14 mouse cellular contexts compared by ENCODE assay signal in the genomic region with DNA sequence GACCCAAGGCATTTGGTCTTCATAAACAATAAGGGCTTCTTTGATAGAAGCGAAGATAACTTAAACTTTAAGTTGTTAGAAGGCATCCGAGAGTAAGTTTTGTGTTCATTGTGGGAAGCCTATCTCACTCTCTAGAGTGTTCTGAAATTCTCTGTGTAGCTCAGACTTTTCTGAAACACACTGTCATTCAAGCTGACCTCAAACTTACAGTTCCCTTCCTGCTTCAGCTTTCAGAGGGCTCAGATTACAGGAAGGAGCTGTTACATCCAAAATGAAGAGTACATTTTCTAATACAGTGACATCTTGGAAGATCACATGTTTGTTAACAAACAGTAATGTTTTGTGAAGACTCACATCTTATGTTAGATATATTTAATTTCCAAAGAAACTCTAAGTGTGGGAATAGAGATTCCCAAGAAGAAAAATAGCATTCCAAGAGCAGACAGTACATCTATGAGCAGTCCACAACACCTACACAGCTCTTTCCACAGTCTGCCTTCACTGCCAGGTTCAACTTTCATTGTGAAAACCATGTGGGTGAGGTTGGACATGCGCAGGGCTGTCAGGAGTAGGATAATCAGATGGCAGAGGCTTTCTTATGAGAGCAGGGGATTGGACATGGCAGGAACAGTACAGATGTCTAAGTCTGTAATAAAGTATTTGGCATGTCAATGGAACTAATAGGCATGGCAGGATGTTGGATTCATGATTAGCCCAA. TPM values are rescaled to one million over a fixed set of nuclear protein-coding genes. Genes with fewer than 3 reads are reported as not detected.
DNase-seq lines count a peak whose midpoint lies in the region; ATAC-seq lines count a peak whose summit lies in the region.
"Had no signal": no experiment of that assay in that cellular context is flagged by ENCODE, and none has a peak within 500 bp of the region (broad histone marks: within the 10 kb centered on the region; RNA-seq: fewer than 3 reads in every experiment).

No protein-coding gene starts in this region.

- WGBS in heart, embryonic 13.5 days = 81% methylated on average over 3 of the region's 3 CpGs
- 51% methylated on average over 3 of the region's 3 CpGs for WGBS in embryonic facial prominence, embryonic 13.5 days
- WGBS in forebrain, embryonic 13.5 days = 94% methylated on average over 3 of the region's 3 CpGs

- H3K36me3 ChIP-seq in heart, embryonic 13.5 days = peaks cover 56% of the 10 kb centered on the region
- no peaks in the 10 kb centered on the region for H3K36me3 ChIP-seq in embryonic facial prominence, embryonic 13.5 days
- H3K36me3 ChIP-seq in forebrain, embryonic 13.5 days (ENCODE audit: poor library complexity, severe bottlenecking) = no peaks in the 10 kb centered on the region
- H3K36me3 ChIP-seq: hindbrain, embryonic 15.5 days had no signal

- peaks cover 23% of the 10 kb centered on the region for H3K4me1 ChIP-seq in heart, embryonic 13.5 days
- H3K4me1 ChIP-seq in embryonic facial prominence, embryonic 13.5 days = peaks cover 5% of the 10 kb centered on the region
- no peaks in the 10 kb centered on the region for H3K4me1 ChIP-seq in forebrain, embryonic 13.5 days
- H3K4me1 ChIP-seq: hindbrain, embryonic 15.5 days had no signal

- DNase-seq in heart, postnatal 4 days = no peak
- DNase-seq in NIH3T3 (ENCODE audit: low read depth) = peak; percentile 22
- DNase-seq in thymus, postnatal 36 days = no peak
- DNase-seq: cerebellum, adult 18-20 months; midbrain, embryonic 14.5 days had no signal

- H3K9me3 ChIP-seq in heart, embryonic 13.5 days = no peaks in the 10 kb centered on the region
- no peaks in the 10 kb centered on the region for H3K9me3 ChIP-seq in embryonic facial prominence, embryonic 13.5 days
- no peaks in the 10 kb centered on the region for H3K9me3 ChIP-seq in forebrain, embryonic 13.5 days (replicated peaks)
- H3K9me3 ChIP-seq: heart, embryonic 10.5 days; hindbrain, embryonic 15.5 days had no signal

- H3K9ac ChIP-seq in heart, embryonic 13.5 days = no peak overlapping the region
- H3K9ac ChIP-seq in embryonic facial prominence, embryonic 13.5 days = no peak overlapping the region
- H3K9ac ChIP-seq in forebrain, embryonic 13.5 days = no peak overlapping the region
- H3K9ac ChIP-seq: hindbrain, embryonic 15.5 days; liver, embryonic 14.5 days had no signal

- no peak for ATAC-seq in heart, embryonic 13.5 days (ENCODE audit: extremely low read depth, insufficient number of reproducible peaks, low FRiP score, low TSS enrichment)
- ATAC-seq in embryonic facial prominence, embryonic 13.5 days (ENCODE audit: insufficient number of reproducible peaks, insufficient read depth, low FRiP score, low TSS enrichment, low read depth) = no peak
- peak; percentile 69 for ATAC-seq in megakaryocyte, adult 5-6 weeks (ENCODE audit: poor library complexity, severe bottlenecking)
- ATAC-seq in forebrain, embryonic 13.5 days = no peak
- ATAC-seq: activated CD4-positive, CD25-positive, alpha-beta regulatory T cell, adult 4 months; CD4-positive, CD25-positive, alpha-beta regulatory T cell, adult 4 months had no signal

- no peak overlapping the region for H3K4me3 ChIP-seq in heart, embryonic 13.5 days
- H3K4me3 ChIP-seq in embryonic facial prominence, embryonic 13.5 days = no peak overlapping the region
- H3K4me3 ChIP-seq in forebrain, embryonic 13.5 days = no peak overlapping the region
- H3K4me3 ChIP-seq: heart, embryonic 10.5 days; hindbrain, embryonic 15.5 days had no signal

- H3K27me3 ChIP-seq in heart, embryonic 13.5 days (replicated peaks) = no peaks in the 10 kb centered on the region
- no peaks in the 10 kb centered on the region for H3K27me3 ChIP-seq in embryonic facial prominence, embryonic 13.5 days
- no peaks in the 10 kb centered on the region for H3K27me3 ChIP-seq in forebrain, embryonic 13.5 days
- H3K27me3 ChIP-seq: hindbrain, embryonic 15.5 days had no signal

- H3K27ac ChIP-seq in heart, embryonic 13.5 days (replicated peaks) = peak overlapping the region; percentile 29; the same call in 1 of the 2 replicates
- H3K27ac ChIP-seq in embryonic facial prominence, embryonic 13.5 days = peak overlapping the region; percentile 62
- H3K27ac ChIP-seq in forebrain, embryonic 13.5 days = no peak overlapping the region
- H3K27ac ChIP-seq: hindbrain, embryonic 15.5 days; liver, embryonic 14.5 days had no signal

- no peak overlapping the region for H3K4me2 ChIP-seq in heart, embryonic 13.5 days
- H3K4me2 ChIP-seq in embryonic facial prominence, embryonic 13.5 days = no peak overlapping the region
- H3K4me2 ChIP-seq in forebrain, embryonic 13.5 days = no peak overlapping the region
- H3K4me2 ChIP-seq: hindbrain, embryonic 15.5 days had no signal

RNA-seq across cellular contexts. Expression of a gene that starts 52.6 kb away (rescaled TPM):
- 43.8 and 54.8 TPM in 2 replicates for polyA plus RNA-seq in heart, embryonic 13.5 days (2015; fragmentation: Nextera tagmentation; extraction: Ambion mirVana)
- 100 to 1,000 TPM; 116 to 133 TPM for total RNA-seq in heart, postnatal 4 days (2021)
- polyA plus RNA-seq in embryonic facial prominence, embryonic 13.5 days (2015; fragmentation: Nextera tagmentation; extraction: Ambion mirVana) = 9.0 and 10.3 TPM in 2 replicates
- 0.40 and 0.55 TPM in 2 replicates for total RNA-seq in megakaryocyte, adult 5-6 weeks (2015)
- 0.73 and 1.0 TPM in 2 replicates for total RNA-seq in megakaryocyte, adult 5-6 weeks (2017)
- 0.79 and 2.4 TPM in 2 replicates for polyA plus RNA-seq in forebrain, embryonic 13.5 days (2015; fragmentation: Nextera tagmentation; extraction: Ambion mirVana)
- polyA plus RNA-seq: CD4-positive, CD25-positive, alpha-beta regulatory T cell, adult 4 months had no signal
